In genomic region chr3:91416137-91416536, GRCm38 (mm10) we compare ENCODE assay signal across 12 mouse cellular contexts.
A peak's percentile ranks its signal among the peaks of the same experiment; 100 is the strongest.
DNase-seq lines count a peak whose midpoint lies in the region; ATAC-seq and TF ChIP-seq lines count a peak whose summit lies in the region.
"Had no signal": no experiment of that assay in that cellular context is flagged by ENCODE, and none has a peak within 500 bp of the region (broad histone marks: within the 10 kb centered on the region; RNA-seq: fewer than 3 reads in every experiment).

No protein-coding gene starts in this region.

- no peak for DNase-seq in heart, adult 2 months
- no peak for DNase-seq in heart, postnatal 25 days (ENCODE audit: low spot score)
- peak; percentile 42 for DNase-seq in right cerebral cortex, adult 18-20 months
- DNase-seq in right cerebral cortex, postnatal 4 days = no peak
- peak; percentile 1 for DNase-seq in embryo, embryonic 11.5 days (ENCODE audit: low read depth, low spot score)
- peak; percentile 1 for DNase-seq in retina, postnatal 1 day
- DNase-seq in T-cell, adult 2 months (ENCODE audit: low spot score) = no peak
- DNase-seq: lung, adult 18-20 months; thymus, adult 2 months had no signal

- no peak for TF ChIP-seq POLR2A in heart, adult 2 months (IDR thresholded peaks at IDR 0.05; ENCODE audit: insufficient read depth, low read depth, low read length)

- H3K27me3 ChIP-seq in heart, adult 2 months (ENCODE audit: control insufficient read depth, insufficient read depth, low read length) = no peaks in the 10 kb centered on the region
- H3K27me3 ChIP-seq in heart, embryonic 11.5 days (ENCODE audit: control insufficient read depth, insufficient read depth, low read length) = no peaks in the 10 kb centered on the region
- H3K27me3 ChIP-seq: hindbrain, embryonic 15.5 days had no signal

- H3K4me3 ChIP-seq in heart, adult 2 months = no peak overlapping the region
- H3K4me3 ChIP-seq in heart, embryonic 11.5 days (ENCODE audit: low read depth, low read length) = no peak overlapping the region
- H3K4me3 ChIP-seq: erythroblast, embryonic 14.5 days; hindbrain, embryonic 15.5 days had no signal

- TF ChIP-seq CTCF in heart, adult 2 months (IDR thresholded peaks at IDR 0.05) = peak; percentile 53

- H3K9me3 ChIP-seq in heart, embryonic 11.5 days (replicated peaks; ENCODE audit: control insufficient read depth, low read length) = peaks cover 5% of the 10 kb centered on the region; the same call in 1 of the 2 replicates
- H3K9me3 ChIP-seq: hindbrain, embryonic 15.5 days had no signal

- no peaks in the 10 kb centered on the region for H3K4me1 ChIP-seq in heart, adult 2 months (ENCODE audit: control insufficient read depth, insufficient read depth, low read length)
- no peaks in the 10 kb centered on the region for H3K4me1 ChIP-seq in heart, embryonic 11.5 days (ENCODE audit: control insufficient read depth, insufficient read depth, low read length)
- H3K4me1 ChIP-seq: hindbrain, embryonic 15.5 days had no signal

- intact Hi-C loops in heart, adult 2 months (cut with DNase I) = no loop called here
- intact Hi-C loops in heart, postnatal 25 days (cut with DNase I) = no loop called here

- H3K9ac ChIP-seq in heart, adult 2 months (ENCODE audit: low read depth, low read length) = no peak overlapping the region
- no peak overlapping the region for H3K9ac ChIP-seq in heart, embryonic 11.5 days (ENCODE audit: low read depth, low read length)
- H3K9ac ChIP-seq: hindbrain, embryonic 15.5 days had no signal

- H3K4me2 ChIP-seq in heart, embryonic 11.5 days = no peak overlapping the region
- H3K4me2 ChIP-seq: hindbrain, embryonic 15.5 days had no signal

- no peak for TF ChIP-seq EP300 in heart, adult 2 months (IDR thresholded peaks at IDR 0.05; ENCODE audit: insufficient read depth, low read depth, low read length)

- H3K79me2 ChIP-seq in heart, adult 2 months (replicated peaks; ENCODE audit: control insufficient read depth, insufficient read depth, low read length) = no peaks in the 10 kb centered on the region

- no peak for ATAC-seq in heart, embryonic 11.5 days (replicated peaks; ENCODE audit: insufficient number of reproducible peaks, low FRiP score, low TSS enrichment)

- H3K27ac ChIP-seq in heart, adult 2 months = no peak overlapping the region
- H3K27ac ChIP-seq in heart, embryonic 11.5 days (ENCODE audit: low read depth, low read length) = no peak overlapping the region
- H3K27ac ChIP-seq: hindbrain, embryonic 15.5 days had no signal

- no peaks in the 10 kb centered on the region for H3K36me3 ChIP-seq in heart, adult 2 months (ENCODE audit: control insufficient read depth, insufficient read depth, low read length)
- no peaks in the 10 kb centered on the region for H3K36me3 ChIP-seq in heart, embryonic 11.5 days (ENCODE audit: control insufficient read depth, insufficient read depth, low read length)
- H3K36me3 ChIP-seq: hindbrain, embryonic 15.5 days had no signal

- WGBS in heart, adult 2 months = 35% methylated on average over 3 of the region's 3 CpGs
- WGBS in heart, embryonic 11.5 days (ENCODE audit: insufficient replicate concordance) = 27% methylated on average over 3 of the region's 3 CpGs

Comparison
In these comparisons a context has a peak if more than half of its experiments do, and no peak if none do; other contexts are left out.
1. DNase-seq: peak in right cerebral cortex, adult 18-20 months (single experiment), embryo, embryonic 11.5 days (single experiment) and retina, postnatal 1 day (single experiment); none in heart, adult 2 months (0 of 2), heart, postnatal 25 days (single experiment), right cerebral cortex, postnatal 4 days (single experiment) and T-cell, adult 2 months (single experiment).